Mouse (Mus musculus) intestine, embryonic 15.5 days (tissue): ENCODE results near the gene Slc6a17. TPM values are rescaled to one million over a fixed set of nuclear protein-coding genes. Genes with fewer than 3 reads are reported as not detected.

Experiments
- ATAC-seq: fragments of 200-750 bp; cut with Nextera tagmentation; 2 replicates; pipeline ENCODE4 v1.8.0; 2017; ENCODE audit warnings: moderate TSS enrichment, moderate library complexity
- H3K27ac ChIP-seq: fragments of 300-500 bp; sonication (generic); 2 replicates; pipeline ENCODE4 v1.5.1; 2015; ENCODE audit warnings: mild to moderate bottlenecking, inconsistent platforms
- H3K27me3 ChIP-seq: fragments of 300-500 bp; sonication (generic); replicated peaks from 2 replicates; pipeline ENCODE4 v1.6.1; 2015; ENCODE audit warnings: inconsistent platforms
- H3K36me3 ChIP-seq: fragments of 300-500 bp; sonication (generic); 2 replicates; pipeline ENCODE4 v1.6.1; 2015; ENCODE audit warnings: inconsistent platforms
- H3K4me1 ChIP-seq: fragments of 300-500 bp; sonication (generic); replicated peaks from 2 replicates; pipeline ENCODE4 v1.6.1; 2015; ENCODE audit warnings: inconsistent platforms
- H3K4me2 ChIP-seq: fragments of 300-500 bp; sonication (generic); replicated peaks from 2 replicates; pipeline ENCODE4 v1.6.1; 2015; ENCODE audit warnings: mild to moderate bottlenecking, inconsistent platforms
- H3K4me3 ChIP-seq: fragments of 300-500 bp; sonication (generic); replicated peaks from 2 replicates; pipeline ENCODE4 v1.5.1; 2015; ENCODE audit warnings: inconsistent platforms
- H3K9ac ChIP-seq: fragments of 300-500 bp; sonication (generic); 2 replicates; pipeline ENCODE4 v1.6.1; 2015; ENCODE audit warnings: inconsistent platforms
- H3K9me3 ChIP-seq: fragments of 300-500 bp; sonication (generic); 2 replicates; pipeline ENCODE4 v1.6.1; 2016; ENCODE audit warnings: inconsistent platforms
- WGBS: fragments of 180-500 bp; shearing (Covaris S2); methylation state at CpG from one replicate; pipeline ENCODE4 v1.1.7; 2015; 5-methylcytosine and 5-hydroxymethylcytosine counted together
- polyA plus RNA-seq: library from polyadenylated mRNA; unstranded; fragments of >200 nt; fragmentation: Nextera tagmentation; extraction: Ambion mirVana; gene quantifications from 2 replicates; pipeline ENCODE4 v1.2.1, GENCODE M21; 2015

Slc6a17 gene
- polyA plus RNA-seq, 1 experiment from 2014 or later: 1.0 TPM

GRCm38 (mm10) chr3:107424258-107425041 lies 93.4 kb downstream of the Slc6a17 start:
- no peaks in the 10 kb centered on the region for H3K27me3 ChIP-seq
- no peak overlapping the region for H3K4me2 ChIP-seq
- WGBS: 70% methylated on average over 11 of the region's 11 CpGs
- no peaks in the 10 kb centered on the region for H3K36me3 ChIP-seq
- H3K9me3 ChIP-seq: no peaks in the 10 kb centered on the region
- no peak overlapping the region for H3K4me3 ChIP-seq
- H3K4me1 ChIP-seq: no peaks in the 10 kb centered on the region
- H3K9ac ChIP-seq: no peak overlapping the region
- no peak for ATAC-seq
- H3K27ac ChIP-seq: no peak overlapping the region

GRCm38 (mm10) chr3:107420156-107420555 lies 97.7 kb downstream of the Slc6a17 start:
- Histone ChIP-seq H3K4me3 (no peak overlapping the region), H3K4me2 (no peak overlapping the region), H3K4me1 (no peaks in the 10 kb centered on the region), H3K36me3 (no peaks in the 10 kb centered on the region), H3K9me3 (no peaks in the 10 kb centered on the region), H3K27ac (no peak overlapping the region), H3K27me3 (no peaks in the 10 kb centered on the region), H3K9ac (no peak overlapping the region)
- 48% methylated on average over 2 of the region's 2 CpGs for WGBS
- ATAC-seq: no peak

Other genes with a start within 250 kb of the Slc6a17 start
- gene Lamtor5, start 239.2 kb downstream of the Slc6a17 start, polyA plus RNA-seq: 200 and 209 TPM in 2 replicates
- 2.5 and 2.7 TPM in 2 replicates for gene Slc16a4, start 226.8 kb downstream of the Slc6a17 start, polyA plus RNA-seq
- 13.9 and 15.1 TPM in 2 replicates for gene Rbm15, start 184.3 kb downstream of the Slc6a17 start, polyA plus RNA-seq
- 0.11 and 0.23 TPM in 2 replicates for gene Kcnc4, start 58.5 kb downstream of the Slc6a17 start, polyA plus RNA-seq
- not detected in 2 replicates for gene Ubl4b, start 37.1 kb upstream of the Slc6a17 start, polyA plus RNA-seq
- 0.13 TPM in 1 of 2 replicates, not detected in the other for gene Alx3, start 77.0 kb upstream of the Slc6a17 start, polyA plus RNA-seq
- not detected in 2 replicates for gene Gm10961, start 113.3 kb upstream of the Slc6a17 start, polyA plus RNA-seq
- gene Strip1, start 113.7 kb upstream of the Slc6a17 start, polyA plus RNA-seq: 37.3 and 39.0 TPM in 2 replicates
- 77.6 and 79.8 TPM in 2 replicates for gene Ahcyl1, start 178.5 kb upstream of the Slc6a17 start, polyA plus RNA-seq
- gene Csf1, start 242.5 kb upstream of the Slc6a17 start, polyA plus RNA-seq: 12.1 and 13.3 TPM in 2 replicates